Mouse (Mus musculus) embryonic fibroblast, embryonic 13.5 days (primary cell): ENCODE measurements around the gene Polr3b.

Source experiments
- CTCF ChIP-seq: IDR thresholded peaks from 2 replicates; pipeline ENCODE4 v1.5.1; 2011; ENCODE audit warnings: mild to moderate bottlenecking, control low read depth, low read length, moderate library complexity, borderline replicate concordance; ENCODE audit not compliant: insufficient read depth
- POLR2A ChIP-seq: IDR thresholded peaks from 2 replicates; pipeline ENCODE4 v1.6.1; 2011; ENCODE audit warnings: low read depth, mild to moderate bottlenecking, control low read depth, low read length, moderate library complexity

DNA sequence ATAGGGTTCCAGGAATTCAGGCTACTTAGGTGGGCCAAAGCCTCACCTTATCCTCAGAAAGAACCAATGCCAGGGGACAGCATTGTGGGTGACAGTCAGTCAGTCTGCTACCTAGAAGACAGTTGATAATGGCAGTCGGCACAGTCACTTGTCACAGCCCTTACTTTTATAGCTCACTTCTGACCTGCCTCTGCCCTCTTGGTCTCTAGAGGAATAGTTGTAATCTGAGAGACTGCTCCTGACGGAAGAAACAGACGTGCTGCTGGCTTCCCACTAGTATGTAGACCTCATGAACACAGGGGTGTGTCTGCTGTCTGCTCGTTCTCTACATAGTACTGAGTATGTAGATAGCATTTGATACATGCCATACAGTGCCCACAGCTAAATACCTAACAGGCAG lies 11.8 kb upstream of the Polr3b start:
- TF ChIP-seq CTCF (no peak), POLR2A (no peak)
